Mouse (Mus musculus) adrenal gland (tissue): ENCODE results near the gene Pdcd6.

Source experiments
- intact Hi-C: fragments of 180-260 bp; cut with DNase I; formaldehyde crosslinking; loops from one replicate; pipeline ENCODE4 v1.15.1; 2025
- long read RNA-seq, 2 experiments: library from polyadenylated mRNA; unstranded; transcript quantifications; one replicate each; pipeline ENCODE4 v2.0.0; 2020; ENCODE audit warnings: borderline replicate concordance in 1 of 2; ENCODE audit not compliant: insufficient replicate concordance in 1 of 2

Gene Pdcd6
- long read RNA-seq, experiment 1, transcript Pdcd6-201 (6 exons, 1,131 nt) = major isoform, 193 of 272 reads
- long read RNA-seq, experiment 1, transcript Pdcd6-203 (6 exons, 1,376 nt) = minor isoform, 67 of 272 reads
- long read RNA-seq, experiment 1, partial matches to known transcripts = 4 of 272 reads
- long read RNA-seq, experiment 1, other reads (novel, unspliced or antisense) = 7 of 272 reads
- long read RNA-seq, experiment 2, transcript Pdcd6-203 (6 exons, 1,376 nt) = minor isoform, 56 of 204 reads
- long read RNA-seq, experiment 2, transcript Pdcd6-201 (6 exons, 1,131 nt) = major isoform, 140 of 204 reads
- long read RNA-seq, experiment 2, partial matches to known transcripts = 1 of 204 reads
- long read RNA-seq, experiment 2, other reads (novel, unspliced or antisense) = 6 of 204 reads

DNA sequence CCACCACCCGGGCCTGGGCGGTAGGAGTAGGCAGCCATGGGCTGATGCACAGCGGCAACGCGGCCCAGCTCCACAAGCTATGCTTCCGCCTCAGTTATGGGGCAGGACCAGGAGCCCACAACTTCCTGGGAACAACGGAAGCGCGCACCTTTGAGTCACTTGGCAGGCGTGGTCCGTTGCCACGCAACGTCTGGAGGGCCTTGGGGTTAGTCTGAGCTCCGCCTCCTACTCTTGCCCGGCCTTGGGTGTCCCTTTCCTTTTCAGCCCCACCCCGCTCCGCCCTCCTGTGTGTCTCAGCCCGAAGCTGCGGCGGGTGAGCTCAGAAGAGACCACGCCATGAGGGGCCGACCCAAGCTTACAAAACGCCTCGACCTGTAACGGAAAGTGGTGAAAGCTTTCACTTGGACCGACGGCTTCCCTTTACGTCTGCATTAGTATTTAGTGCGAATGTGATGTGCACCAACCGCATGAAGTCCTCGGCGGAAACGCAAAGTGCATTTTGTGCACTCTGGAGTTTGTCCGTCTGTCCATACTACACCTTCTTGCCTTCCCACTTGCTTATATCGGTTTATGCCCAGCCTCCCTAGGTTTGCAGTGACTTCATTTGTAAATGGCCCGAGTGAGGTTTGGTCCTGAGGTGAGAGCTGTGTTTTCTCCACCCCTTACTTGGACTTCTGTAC lies at the start of gene Pdcd6:
TSS of gene Pdcd6 (minus strand) at position 411 of the 680 bp plus-strand sequence.
- intact Hi-C loops = no loop called here

DNA sequence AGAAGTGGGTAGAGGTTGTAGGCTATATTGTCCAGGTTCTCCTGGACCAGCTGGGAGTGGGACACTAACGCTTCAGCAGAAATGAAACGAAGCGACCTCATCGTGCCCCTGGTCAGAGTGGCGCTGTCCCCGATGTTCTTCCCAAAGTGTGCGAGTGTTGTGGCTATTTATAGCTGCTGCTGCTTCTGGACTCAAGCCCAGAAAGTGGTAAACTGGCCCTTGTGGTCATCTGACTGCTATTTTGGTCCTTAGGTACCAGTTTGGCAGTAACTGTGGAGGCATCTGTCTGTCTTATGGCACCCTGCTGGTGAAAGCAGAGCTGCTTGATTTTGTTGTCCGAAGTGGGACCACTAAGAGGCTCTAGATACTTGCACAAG lies 46.5 kb upstream of the Pdcd6 start, which contains the start of gene Lrrc14b:
TSS of gene Lrrc14b (minus strand) at position 147 of the 377 bp plus-strand sequence.
- intact Hi-C loops = loop anchor here (10.0 kb wide), 1 partner anchor 111 kb away; no protein-coding TSS in a partner anchor

DNA sequence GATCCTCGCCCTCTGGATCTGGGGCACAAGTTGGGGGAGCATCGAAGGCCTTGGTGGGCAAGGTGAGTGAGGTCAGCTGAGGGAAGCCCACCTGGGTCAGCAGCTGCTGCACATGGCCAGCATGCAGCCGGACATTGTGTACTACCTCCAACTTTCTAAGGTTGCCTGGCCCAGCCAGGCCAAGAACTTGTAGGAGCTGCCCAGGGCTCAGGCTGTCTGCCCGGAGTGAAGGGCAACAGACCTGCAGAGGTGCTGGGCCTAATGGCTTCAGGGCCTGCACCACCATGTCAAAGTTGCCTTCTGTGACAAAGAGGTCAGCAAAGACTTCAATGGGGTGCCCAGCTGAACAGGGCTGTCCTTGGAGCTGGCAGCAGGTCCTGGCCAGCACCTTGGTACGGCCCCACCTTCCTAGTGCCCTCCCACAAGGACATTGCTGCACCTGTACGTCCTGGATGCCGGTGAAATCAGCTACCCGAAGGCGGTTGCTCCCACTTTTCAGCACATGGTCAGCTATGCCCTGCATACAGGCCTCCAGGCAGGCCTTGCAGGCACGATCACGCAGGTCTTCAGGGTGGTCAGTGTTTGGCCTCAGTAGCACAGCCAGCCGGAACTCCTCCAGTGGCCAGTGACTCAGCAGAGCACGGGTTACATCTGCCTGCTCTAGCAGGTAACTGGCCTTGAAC lies 45.9 kb upstream of the Pdcd6 start:
- intact Hi-C loops = loop anchor here (10.0 kb wide), 1 partner anchor 111 kb away; no protein-coding TSS in a partner anchor

GRCm38 (mm10) chr13:74362218-74362617 lies 44.8 kb upstream of the Pdcd6 start:
- intact Hi-C loops = loop anchor here (10.0 kb wide), 1 partner anchor 113 kb away; no protein-coding TSS in a partner anchor

DNA sequence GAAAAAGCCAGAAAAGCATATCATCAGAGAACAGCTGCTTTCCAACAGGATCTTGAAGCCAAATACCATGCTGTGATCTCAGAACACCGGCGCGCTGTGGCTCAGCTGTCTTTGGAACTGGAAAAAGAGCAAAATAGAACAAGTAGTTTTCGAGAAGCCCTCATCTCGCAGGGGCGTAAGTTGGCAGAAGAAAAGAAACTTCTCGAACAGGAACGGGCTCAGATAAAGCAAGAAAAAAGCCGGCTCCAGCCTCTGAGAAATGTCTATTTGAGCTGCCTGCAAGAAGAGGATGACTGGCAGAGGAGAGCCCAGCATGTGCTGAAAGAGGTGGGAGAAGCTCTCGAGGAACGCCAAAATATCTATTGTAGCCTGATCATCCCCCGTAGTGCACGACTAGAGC lies 39.1 kb upstream of the Pdcd6 start:
- intact Hi-C loops = no loop called here

DNA sequence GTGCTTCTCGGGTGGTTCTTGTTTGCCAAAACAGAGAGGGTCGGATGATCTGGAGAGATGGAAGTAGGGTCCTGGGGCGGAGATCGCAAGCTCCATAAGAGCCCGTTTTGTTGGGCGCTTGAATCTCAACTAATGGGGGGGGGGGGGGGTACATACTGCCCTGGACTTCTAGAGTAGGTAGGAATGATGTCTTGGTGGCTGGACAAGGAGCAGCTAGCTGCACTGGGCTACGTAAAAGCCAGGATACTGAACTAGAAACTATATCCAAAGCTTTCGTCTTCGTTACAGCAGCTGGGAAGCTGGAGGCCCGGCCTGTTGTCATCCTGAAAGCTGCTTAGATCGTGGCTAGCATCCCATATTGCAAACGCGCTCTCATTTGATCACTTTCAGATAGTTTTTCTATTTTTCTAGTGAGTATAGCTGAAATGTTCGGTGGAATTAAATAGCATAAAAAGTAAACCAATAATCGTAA lies 33.1 kb upstream of the Pdcd6 start:
- intact Hi-C loops = no loop called here

GRCm38 (mm10) chr13:74349566-74350434 lies 32.4 kb upstream of the Pdcd6 start, which contains the start of the genes Sdha and Ccdc127:
Sdha (minus strand) TSS chr13:74350280.
Ccdc127 (plus strand) TSS chr13:74350309.
- intact Hi-C loops = loop anchor here (10.0 kb wide), 1 partner anchor 145 kb away; the partner anchor contains the start of gene Zfp825

- intact Hi-C loops = loop anchor here (10.0 kb wide), 1 partner anchor 154 kb away; the partner anchor contains the start of gene Zfp825
Observed at GRCm38 (mm10) chr13:74341036-74341435, 23.7 kb upstream of the Pdcd6 start.

DNA sequence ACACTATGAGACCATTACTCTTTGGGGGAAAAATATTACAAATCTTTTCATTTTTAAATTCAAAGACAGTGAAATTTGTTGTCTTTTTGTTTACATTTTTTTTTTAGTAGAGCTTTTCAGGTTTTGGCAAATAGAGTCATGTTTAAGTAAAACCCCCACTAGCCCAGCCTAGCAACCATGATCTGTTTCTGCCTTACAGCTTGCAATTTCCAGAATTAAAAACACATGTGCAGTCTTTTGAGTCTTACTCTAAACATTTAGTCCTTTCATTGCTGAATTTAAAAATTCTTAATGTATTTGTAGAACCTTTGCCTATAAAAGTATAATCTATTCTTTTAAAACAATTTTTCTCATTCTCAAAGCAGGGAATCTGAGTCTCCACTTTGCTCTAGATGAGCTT lies 11.9 kb upstream of the Pdcd6 start:
- intact Hi-C loops = no loop called here

- intact Hi-C loops = no loop called here
Observed at GRCm38 (mm10) chr13:74316789-74317169, 601 bp downstream of the Pdcd6 start.

DNA sequence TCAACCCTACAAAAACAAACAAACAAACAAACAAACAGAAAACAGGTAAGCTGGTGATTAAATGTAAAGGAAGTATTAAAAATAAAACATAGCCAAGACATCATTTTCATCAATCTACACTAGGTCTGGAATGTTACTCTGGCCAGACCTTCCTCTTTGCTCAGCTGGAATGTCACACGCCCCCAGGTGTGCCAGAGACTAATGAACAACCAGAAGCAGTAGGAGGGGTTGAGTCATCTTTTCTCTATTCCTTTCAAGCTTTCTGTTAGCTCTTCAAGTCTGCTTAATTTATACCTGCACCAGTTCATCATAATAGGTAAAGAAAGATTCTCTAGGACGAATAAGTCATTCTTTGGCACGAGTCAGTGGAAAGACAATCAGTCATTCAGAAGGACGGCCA lies 994 bp downstream of the Pdcd6 start:
- intact Hi-C loops = no loop called here

DNA sequence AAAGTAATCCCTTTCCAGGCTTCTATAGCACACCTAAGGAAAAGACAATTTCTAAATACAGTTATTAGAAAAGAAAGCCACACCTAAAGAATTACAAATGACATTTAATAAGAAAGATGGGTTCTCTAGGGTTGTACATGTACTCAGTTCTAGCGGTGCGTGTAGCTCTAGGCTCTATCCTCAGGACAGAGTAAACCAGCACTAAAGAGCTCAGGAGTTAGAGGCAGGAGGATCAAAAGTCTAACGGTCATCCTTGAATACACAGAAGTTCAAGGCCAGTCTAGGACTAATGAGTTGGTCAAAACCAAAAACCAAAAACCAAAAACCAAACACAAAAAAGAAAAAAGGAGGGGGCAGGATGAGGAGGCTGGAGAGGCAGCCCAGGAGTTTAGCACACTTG lies 2.8 kb downstream of the Pdcd6 start:
- intact Hi-C loops = no loop called here

- intact Hi-C loops = no loop called here
Observed at GRCm38 (mm10) chr13:74305780-74306179, 11.6 kb downstream of the Pdcd6 start.

DNA sequence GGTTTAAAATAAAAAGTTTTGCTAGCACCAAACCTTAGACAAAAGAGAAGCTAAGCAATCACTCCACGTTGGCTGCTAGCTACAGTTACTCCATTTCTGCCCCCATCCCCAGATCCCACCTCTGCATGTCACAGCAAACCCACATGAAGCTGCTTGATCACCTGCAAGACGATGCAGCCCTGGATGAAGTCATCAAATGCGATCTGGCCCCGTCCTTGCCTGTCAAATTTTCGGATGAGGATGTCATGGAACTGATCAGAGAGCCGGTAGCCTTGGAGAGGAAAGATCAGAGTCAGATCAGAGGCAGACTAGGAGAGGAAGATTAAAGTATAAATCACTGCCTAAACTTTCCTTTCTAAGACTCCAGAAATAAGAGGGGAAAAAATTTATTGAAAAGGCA lies 12.0 kb downstream of the Pdcd6 start:
- intact Hi-C loops = no loop called here

DNA sequence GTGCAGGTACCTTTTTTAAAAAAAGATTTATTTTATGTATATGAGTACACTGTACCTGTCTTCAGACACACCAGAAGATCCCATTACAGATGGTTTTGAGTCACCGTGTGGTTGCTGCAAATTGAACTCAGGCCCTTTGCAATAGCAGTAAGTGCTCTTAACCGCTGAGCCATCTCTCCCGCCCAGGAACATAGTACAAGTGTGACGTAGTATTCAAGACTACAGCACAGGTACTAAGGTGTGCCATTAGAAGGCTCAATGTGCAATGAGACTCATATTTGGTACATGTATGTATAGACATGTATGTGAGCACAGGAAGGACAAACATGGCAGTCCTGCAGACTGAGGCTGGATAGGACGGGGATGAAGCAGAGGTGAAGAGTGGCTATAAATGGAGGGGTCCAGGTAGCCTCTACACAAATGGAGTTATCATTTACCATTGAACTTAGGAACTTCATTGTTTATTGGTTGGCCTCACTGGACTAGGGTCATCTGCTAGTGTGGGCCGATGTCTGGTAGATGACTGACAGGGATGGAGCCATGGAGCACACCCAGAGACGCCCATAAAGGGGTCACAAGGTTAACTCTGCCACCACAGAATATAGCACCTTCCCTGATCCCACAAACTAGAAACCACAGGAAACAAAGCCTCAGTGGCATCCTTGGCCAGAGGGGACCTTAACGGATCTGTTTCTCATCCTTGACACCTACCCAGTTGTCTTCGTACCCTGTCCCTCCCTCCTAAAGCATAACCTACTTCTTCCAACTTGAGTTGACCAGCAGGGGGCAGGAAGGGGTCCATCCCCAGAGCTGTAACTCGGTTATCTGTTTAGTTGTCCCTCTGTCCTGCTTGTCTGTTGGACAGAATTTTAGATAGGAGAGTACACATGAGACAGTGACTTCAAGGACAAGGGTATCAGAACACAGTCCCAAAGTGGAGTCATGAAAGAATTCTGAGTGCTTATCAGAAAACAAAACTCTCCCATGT lies 15.0 kb downstream of the Pdcd6 start:
- intact Hi-C loops = no loop called here

DNA sequence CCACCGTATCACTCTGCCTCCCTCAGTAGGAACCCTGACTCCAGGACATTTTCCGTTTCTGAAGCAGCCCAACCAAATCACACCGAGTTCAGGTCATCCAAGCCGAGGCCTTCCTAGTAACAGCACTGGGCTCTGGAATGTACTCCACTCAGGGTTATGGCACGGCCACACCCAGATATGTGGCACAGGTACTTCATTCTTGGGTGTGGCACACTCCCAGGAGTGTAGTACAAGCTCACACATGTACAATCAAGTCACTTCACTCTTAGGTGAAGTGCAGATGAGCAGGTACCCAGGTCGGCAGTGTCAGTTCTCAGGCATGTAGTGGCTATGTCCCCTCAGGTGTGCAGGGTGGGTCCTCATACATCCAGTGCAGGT lies 15.8 kb downstream of the Pdcd6 start:
- intact Hi-C loops = loop anchor here (2.0 kb wide), 2 partner anchors 109 to 205 kb away; no protein-coding TSS in a partner anchor

- intact Hi-C loops = loop anchor here (2.0 kb wide), 2 partner anchors 108 to 204 kb away; no protein-coding TSS in a partner anchor
Observed at GRCm38 (mm10) chr13:74300925-74301606, 16.3 kb downstream of the Pdcd6 start.

GRCm38 (mm10) chr13:74296376-74296775 lies 21.0 kb downstream of the Pdcd6 start:
- intact Hi-C loops = loop anchor here (5.0 kb wide), 1 partner anchor 324 kb away; no protein-coding TSS in a partner anchor
